In the genomic region with DNA sequence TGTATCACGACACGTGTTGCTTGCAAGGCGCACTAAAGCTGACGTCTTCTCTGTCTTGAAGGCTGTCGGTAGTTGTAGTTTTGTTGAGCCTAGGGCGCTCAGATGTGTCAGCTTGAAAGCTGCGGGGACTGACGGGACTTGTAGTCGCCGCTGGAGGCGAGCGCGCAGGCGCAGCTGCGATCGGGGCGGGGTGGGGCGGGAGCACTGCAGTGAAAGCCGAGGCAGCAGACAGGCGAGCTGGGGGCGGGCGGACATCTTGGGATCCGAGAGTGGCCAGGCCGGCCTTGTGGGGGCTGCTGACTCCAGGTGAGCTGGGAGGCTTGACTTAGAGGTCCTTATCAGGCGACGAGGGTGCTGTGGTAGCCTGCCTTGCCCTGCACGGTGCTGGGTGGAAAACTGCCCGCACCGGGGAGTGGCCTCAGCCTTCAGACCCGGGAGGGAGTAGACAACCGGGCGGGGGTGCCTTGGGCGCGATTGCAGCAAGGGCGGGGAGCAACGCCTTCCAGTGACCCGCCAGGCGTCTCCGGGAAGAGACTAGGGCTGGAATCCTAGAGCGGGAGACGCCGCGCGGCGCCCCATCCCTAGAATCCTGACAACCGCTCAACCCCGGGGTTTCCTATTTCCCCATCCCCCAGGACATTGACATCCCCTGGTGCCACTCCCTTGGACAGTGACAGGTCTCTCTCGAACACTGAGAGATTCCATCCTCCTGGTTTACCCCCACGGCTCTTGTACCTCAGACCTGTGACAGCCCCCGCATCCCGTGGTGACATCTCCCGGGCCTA, we compare ENCODE assay signal across 8 mouse cellular contexts. TPM values are rescaled to one million over a fixed set of nuclear protein-coding genes. Genes with fewer than 3 reads are reported as not detected.
DNase-seq lines count a peak whose midpoint lies in the region; ATAC-seq and TF ChIP-seq lines count a peak whose summit lies in the region.

A gene (plus strand): TSS at position 183 of the 785 bp plus-strand sequence.

- DNase-seq in MEL (ENCODE audit: low read depth, low spot score) = peak; percentile 99
- DNase-seq in cerebellum, adult 2 months = peak; percentile 92 to 99
- DNase-seq in forebrain, postnatal 0 days = peak; percentile 98
- peak; percentile 94 for DNase-seq in heart, postnatal 4 days
- DNase-seq in layer of hippocampus, adult 8-10 months (ENCODE audit: low spot score in 2 of 2) = peak; percentile 96 to 98
- peak; percentile 97 for DNase-seq in ovary, adult 18-20 months (ENCODE audit: low spot score)
- peak; percentile 98 for DNase-seq in thymus, postnatal 0 days (ENCODE audit: low spot score)

- peaks cover 4 to 39% of the 10 kb centered on the region in 2 experiments for H3K36me3 ChIP-seq in MEL (ENCODE audit: control insufficient read depth in 1 of 2, insufficient read depth in 2 of 2, low read length in 2 of 2)
- H3K36me3 ChIP-seq in forebrain, postnatal 0 days (ENCODE audit: insufficient read depth) = peaks cover 58% of the 10 kb centered on the region
- H3K36me3 ChIP-seq in lung, embryonic 15.5 days = peaks cover 46% of the 10 kb centered on the region

- peak; percentile 83 to 91 for TF ChIP-seq POLR2A in MEL (IDR thresholded peaks at IDR 0.05; ENCODE audit: control insufficient read depth in 1 of 2, insufficient read depth in 1 of 2, low read depth in 1 of 2, low read length in 2 of 2, poor library complexity in 1 of 2)
- TF ChIP-seq POLR2A in cerebellum, adult 2 months (IDR thresholded peaks at IDR 0.05; ENCODE audit: borderline replicate concordance, insufficient read depth, low read length) = peak; percentile 82

- H3K4me2 ChIP-seq in forebrain, postnatal 0 days (ENCODE audit: low read depth) = peak within 1 kb of the TSS; percentile 77
- peak within 1 kb of the TSS; percentile 66 for H3K4me2 ChIP-seq in lung, embryonic 15.5 days

- H3K9me3 ChIP-seq in MEL (replicated peaks; ENCODE audit: insufficient read depth, low read length) = no peaks in the 10 kb centered on the region
- no peaks in the 10 kb centered on the region for H3K9me3 ChIP-seq in forebrain, postnatal 0 days (ENCODE audit: low read length)
- no peaks in the 10 kb centered on the region for H3K9me3 ChIP-seq in lung, embryonic 15.5 days

- no peak for TF ChIP-seq RAD21 in MEL (IDR thresholded peaks at IDR 0.05; ENCODE audit: low read depth, low read length)

- ATAC-seq in forebrain, postnatal 0 days = peak; percentile 99
- peak; percentile 97 for ATAC-seq in lung, embryonic 15.5 days (ENCODE audit: borderline replicate concordance, extremely low read depth, low FRiP score, low TSS enrichment)

- H3K9ac ChIP-seq in MEL (ENCODE audit: control insufficient read depth, low read depth, low read length, poor library complexity, severe bottlenecking) = peak within 1 kb of the TSS; percentile 82
- H3K9ac ChIP-seq in forebrain, postnatal 0 days = peak within 1 kb of the TSS; percentile 98
- peak within 1 kb of the TSS; percentile 93 for H3K9ac ChIP-seq in lung, embryonic 15.5 days

- no peak for TF ChIP-seq CTCF in MEL (IDR thresholded peaks at IDR 0.05 in 2 of 3, conservative IDR thresholded peaks at IDR 0.05 in 1 of 3; ENCODE audit: control insufficient read depth in 1 of 3, insufficient read depth in 1 of 3, low read depth in 2 of 3, low read length in 3 of 3, poor library complexity in 1 of 3, severe bottlenecking in 1 of 3)
- TF ChIP-seq CTCF in cerebellum, adult 2 months (IDR thresholded peaks at IDR 0.05; ENCODE audit: borderline replicate concordance, insufficient read depth, low read depth, low read length) = no peak
- no peak for TF ChIP-seq CTCF in forebrain, postnatal 0 days (IDR thresholded peaks at IDR 0.05; ENCODE audit: low read depth)

- H3K4me1 ChIP-seq in MEL (ENCODE audit: control insufficient read depth in 1 of 2, insufficient read depth in 2 of 2, low read length in 2 of 2) = peaks cover 11 to 38% of the 10 kb centered on the region in 2 experiments
- peaks cover 11% of the 10 kb centered on the region for H3K4me1 ChIP-seq in cerebellum, adult 2 months (ENCODE audit: control insufficient read depth, insufficient read depth, low read length)
- peaks cover 19% of the 10 kb centered on the region for H3K4me1 ChIP-seq in forebrain, postnatal 0 days (ENCODE audit: insufficient read depth)
- peaks cover 18% of the 10 kb centered on the region for H3K4me1 ChIP-seq in lung, embryonic 15.5 days

- no peak for TF ChIP-seq EP300 in MEL (IDR thresholded peaks at IDR 0.05; ENCODE audit: low read depth in 1 of 2, low read length in 2 of 2)

- H3K4me3 ChIP-seq in MEL (ENCODE audit: control insufficient read depth in 1 of 2, insufficient read depth in 1 of 2, low read depth in 2 of 2, low read length in 2 of 2) = peak within 1 kb of the TSS; percentile 64 to 73
- peak within 1 kb of the TSS; percentile 92 for H3K4me3 ChIP-seq in cerebellum, adult 2 months (replicated peaks; ENCODE audit: insufficient read depth, low read depth, low read length)
- H3K4me3 ChIP-seq in forebrain, postnatal 0 days (ENCODE audit: low read depth, low read length) = peak within 1 kb of the TSS; percentile 78
- H3K4me3 ChIP-seq in lung, embryonic 15.5 days = peak within 1 kb of the TSS; percentile 76

- peak within 1 kb of the TSS; percentile 48 for H3K27ac ChIP-seq in MEL (ENCODE audit: control insufficient read depth, low read depth, low read length)
- peak within 1 kb of the TSS; percentile 82 for H3K27ac ChIP-seq in cerebellum, adult 2 months (ENCODE audit: insufficient read depth, low read length)
- peak within 1 kb of the TSS; percentile 85 for H3K27ac ChIP-seq in forebrain, postnatal 0 days (ENCODE audit: low read depth, low read length)
- H3K27ac ChIP-seq in lung, embryonic 15.5 days = peak within 1 kb of the TSS; percentile 82

- under 1% methylated on average over 50 of the region's 52 CpGs for WGBS in cerebellum, adult 2 months
- 3% methylated on average over 52 of the region's 52 CpGs for WGBS in forebrain, postnatal 0 days
- under 1% methylated on average over 51 of the region's 52 CpGs for WGBS in lung, embryonic 15.5 days

- H3K27me3 ChIP-seq in MEL (ENCODE audit: control insufficient read depth in 1 of 2, insufficient read depth in 2 of 2, low read length in 2 of 2) = no peaks in the 10 kb centered on the region
- H3K27me3 ChIP-seq in cerebellum, adult 2 months (ENCODE audit: control insufficient read depth, insufficient read depth, low read length) = no peaks in the 10 kb centered on the region
- H3K27me3 ChIP-seq in forebrain, postnatal 0 days (ENCODE audit: insufficient read depth, low read length) = no peaks in the 10 kb centered on the region
- H3K27me3 ChIP-seq in lung, embryonic 15.5 days = no peaks in the 10 kb centered on the region

- H3K79me2 ChIP-seq in MEL (ENCODE audit: control insufficient read depth, insufficient read depth, low read length, poor library complexity) = peaks cover 24% of the 10 kb centered on the region

TF ChIP-seq in MEL, 35 proteins besides CTCF, POLR2A, EP300 and RAD21:
- peak; percentile 99 for TF ChIP-seq SIN3A (IDR thresholded peaks at IDR 0.05; ENCODE audit: low read length)
- TF ChIP-seq POLR2AphosphoS2 (IDR thresholded peaks at IDR 0.05; ENCODE audit: low read length) = peak; percentile 78; the same call in 1 of the 2 replicates
- TF ChIP-seq ZMIZ1 (IDR thresholded peaks at IDR 0.05; ENCODE audit: low read depth, low read length) = no peak
- 0 out of 2 replicates have a peak, but pooled peaks have one; percentile 8 for TF ChIP-seq CHD1 (IDR thresholded peaks at IDR 0.05; ENCODE audit: low read depth, low read length)
- TF ChIP-seq ELF1 (IDR thresholded peaks at IDR 0.05; ENCODE audit: low read depth, low read length) = peak; percentile 97
- TF ChIP-seq GATA1 (IDR thresholded peaks at IDR 0.05; ENCODE audit: low read depth, low read length) = no peak; the same call in 1 of the 2 replicates
- no peak for TF ChIP-seq POLR2AphosphoS5 (IDR thresholded peaks at IDR 0.05; ENCODE audit: borderline replicate concordance, low read depth, low read length)
- peak; percentile 99 for TF ChIP-seq MYC (IDR thresholded peaks at IDR 0.05; ENCODE audit: low read depth, low read length)
- TF ChIP-seq ETS1 (IDR thresholded peaks at IDR 0.05; ENCODE audit: low read depth, low read length) = peak; percentile 26; the same call in 1 of the 2 replicates
- TF ChIP-seq MXI1 (IDR thresholded peaks at IDR 0.05; ENCODE audit: low read depth, low read length) = peak; percentile 96
- no peak for TF ChIP-seq MAFK (IDR thresholded peaks at IDR 0.05; ENCODE audit: borderline replicate concordance, low read depth, low read length)
- TF ChIP-seq USF2 (IDR thresholded peaks at IDR 0.05; ENCODE audit: borderline replicate concordance in 1 of 2, insufficient read depth in 1 of 2, low read depth in 1 of 2, low read length in 2 of 2) = peak; percentile 71 to 92; a peak in 3 of 4 replicates
- TF ChIP-seq CHD2 (IDR thresholded peaks at IDR 0.05; ENCODE audit: low read length) = peak; percentile 63; the same call in 1 of the 2 replicates
- TF ChIP-seq SMC3 (IDR thresholded peaks at IDR 0.05; ENCODE audit: low read depth, low read length) = no peak
- peak; percentile 100 for TF ChIP-seq KAT2A (conservative IDR thresholded peaks at IDR 0.05; ENCODE audit: low read depth, low read length)
- peak; percentile 99 for TF ChIP-seq USF1 (IDR thresholded peaks at IDR 0.05; ENCODE audit: low read depth, low read length)
- peak; percentile 98 for TF ChIP-seq HCFC1 (IDR thresholded peaks at IDR 0.05; ENCODE audit: low read depth, low read length)
- TF ChIP-seq MAX (IDR thresholded peaks at IDR 0.05; ENCODE audit: low read length) = peak; percentile 97
- TF ChIP-seq MAZ (IDR thresholded peaks at IDR 0.05; ENCODE audit: low read depth, low read length) = peak; percentile 83; the same call in 1 of the 2 replicates
- peak; percentile 88 for TF ChIP-seq NRF1 (IDR thresholded peaks at IDR 0.05; ENCODE audit: insufficient read depth, low read depth, low read length, poor library complexity, severe bottlenecking)

RNA-seq across cellular contexts. Expression of the gene that starts here (rescaled TPM):
- total RNA-seq in MEL (2012; rRNA removed) = 185 and 199 TPM in 2 replicates
- polyA plus RNA-seq in MEL (2012; ENCODE audit: insufficient read depth in 1 of 2, insufficient read length in 2 of 2, low read depth in 1 of 2, low replicate concordance in 2 of 2, missing spikeins in 1 of 2) = 1,000 to 10,000 TPM in 1 of 2 experiments, 100 to 1,000 TPM in 1; 312 to 1,810 TPM
- 1,156 and 1,178 TPM in 2 replicates for polyA plus RNA-seq in cerebellum, adult 2 months (2012; rRNA removed)
- 958 and 994 TPM in 2 replicates for total RNA-seq in forebrain, postnatal 0 days (2014; rRNA removed)
- polyA plus RNA-seq in forebrain, postnatal 0 days (2015; fragmentation: Nextera tagmentation; extraction: Ambion mirVana) = 1,434 and 1,486 TPM in 2 replicates
- 100 to 1,000 TPM; 283 to 296 TPM for total RNA-seq in heart, postnatal 4 days (2021)
- 100 to 1,000 TPM; 669 to 728 (median 710) TPM for total RNA-seq in layer of hippocampus, adult 8-10 months (2022)
- 615 and 636 TPM in 2 replicates for polyA plus RNA-seq in lung, embryonic 15.5 days (2015; fragmentation: Nextera tagmentation; extraction: Ambion mirVana)
- 397 and 421 TPM in 2 replicates for polyA plus RNA-seq in thymus, postnatal 0 days (2015; fragmentation: Nextera tagmentation; extraction: Ambion mirVana)

Comparison
In these comparisons a context has a peak if more than half of its experiments do, and no peak if none do; other contexts are left out.
1. Peak in every context shown above with its lines: DNase-seq, ATAC-seq, H3K4me3 ChIP-seq and H3K27ac ChIP-seq.